Mouse (Mus musculus) cerebellum, postnatal 36 days (tissue): ENCODE measurements around the gene Nfatc2.

Source experiments
- DNase-seq, 2 experiments: peaks; one replicate each; pipeline ENCODE4 v3.0.0; 2021 to 2022; ENCODE audit warnings: mixed read lengths in 2 of 2

The Nfatc2 gene

GRCm38 (mm10) chr2:168608125-168608564, 6.7 kb upstream of the Nfatc2 start:
- DNase-seq: no peak

GRCm38 (mm10) chr2:168604655-168605070, 3.2 kb upstream of the Nfatc2 start:
- DNase-seq: no peak

- DNase-seq: no peak
These were observed 907 bp upstream of the Nfatc2 start for GRCm38 (mm10) chr2:168602387-168602741.

- DNase-seq: peak; percentile 45 to 48
These were observed 537 bp downstream of the Nfatc2 start for GRCm38 (mm10) chr2:168600750-168601490.

- no peak for DNase-seq
These were observed 5.8 kb downstream of the Nfatc2 start for GRCm38 (mm10) chr2:168595693-168596092.

- DNase-seq: no peak
These were observed 7.8 kb downstream of the Nfatc2 start for GRCm38 (mm10) chr2:168593676-168594075.

GRCm38 (mm10) chr2:168593004-168593403, 8.5 kb downstream of the Nfatc2 start:
- DNase-seq: no peak

- no peak for DNase-seq
These were observed 10.4 kb downstream of the Nfatc2 start for GRCm38 (mm10) chr2:168591076-168591475.

- no peak for DNase-seq
These were observed 10.9 kb downstream of the Nfatc2 start for GRCm38 (mm10) chr2:168590556-168590955.

- no peak for DNase-seq
These were observed 11.3 kb downstream of the Nfatc2 start for GRCm38 (mm10) chr2:168590168-168590551.

- DNase-seq: no peak
These were observed 11.9 kb downstream of the Nfatc2 start for GRCm38 (mm10) chr2:168589368-168590167.

GRCm38 (mm10) chr2:168588591-168589367, 12.7 kb downstream of the Nfatc2 start:
- DNase-seq: no peak

- DNase-seq: no peak
These were observed 14.3 kb downstream of the Nfatc2 start for GRCm38 (mm10) chr2:168587159-168587558.

GRCm38 (mm10) chr2:168586512-168586911, 14.9 kb downstream of the Nfatc2 start:
- no peak for DNase-seq

- peak; percentile 87 to 94 for DNase-seq
These were observed 16.6 kb downstream of the Nfatc2 start for GRCm38 (mm10) chr2:168584857-168585256.

GRCm38 (mm10) chr2:168584408-168584807, 17.0 kb downstream of the Nfatc2 start:
- DNase-seq: no peak

- DNase-seq: no peak
These were observed 18.4 kb downstream of the Nfatc2 start for GRCm38 (mm10) chr2:168583084-168583483.

GRCm38 (mm10) chr2:168581207-168581854, 20.1 kb downstream of the Nfatc2 start:
- no peak for DNase-seq

GRCm38 (mm10) chr2:168580295-168580915, 21.1 kb downstream of the Nfatc2 start:
- no peak for DNase-seq

GRCm38 (mm10) chr2:168579601-168580130, 21.8 kb downstream of the Nfatc2 start:
- DNase-seq: no peak

GRCm38 (mm10) chr2:168579109-168579508, 22.3 kb downstream of the Nfatc2 start:
- no peak for DNase-seq

- DNase-seq: no peak
These were observed 23.3 kb downstream of the Nfatc2 start for GRCm38 (mm10) chr2:168578132-168578531.
